Mouse (Mus musculus) E14TG2a.4 (cell line): ENCODE measurements at regions not wholly inside any gene's neighbourhood (a gene's known extent, or its start where the extent isn't known, plus 50 kb on each side); places are given as distances from the start of the nearest gene placed in this dataset.

ENCODE experiments used
- CTCF ChIP-seq: conservative IDR thresholded peaks from 2 replicates; pipeline ENCODE4 v1.5.1; 2014; ENCODE audit warnings: low read length
- NANOG ChIP-seq: IDR thresholded peaks from 2 replicates; pipeline ENCODE4 v1.6.1; 2014; ENCODE audit warnings: borderline replicate concordance, low read length, mixed read lengths

DNA sequence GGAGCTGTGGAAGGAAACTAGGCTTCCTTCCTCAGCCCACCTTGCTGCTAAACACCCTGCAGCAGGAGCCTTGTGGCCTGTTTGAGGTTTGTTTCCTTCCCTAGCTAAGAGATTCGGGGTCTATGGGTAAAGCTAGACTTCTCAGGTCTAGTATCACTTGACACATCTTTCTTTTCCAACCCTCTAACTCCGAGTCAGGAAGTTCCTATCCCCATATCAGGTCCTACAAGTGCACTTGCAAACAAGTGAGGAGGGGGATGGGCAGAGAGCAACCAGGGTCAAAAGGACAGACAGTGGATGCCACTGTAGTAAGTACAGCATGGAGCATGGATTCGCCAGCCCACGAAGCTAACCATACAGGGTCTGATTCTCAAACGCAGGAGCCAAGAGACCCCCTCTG lies 73.5 kb downstream of the Ets2 start:
- no peak for TF ChIP-seq CTCF
- TF ChIP-seq NANOG = no peak
